Mouse (Mus musculus) hindlimb bud, embryonic 11.5 days (tissue): ENCODE measurements around the gene Uox.

Source experiments
- DNase-seq: peaks from one replicate; pipeline ENCODE4 v3.0.0-alpha.2; 2012; ENCODE audit warnings: low read depth, low spot score; ENCODE audit errors: extremely low spot score

Uox gene

DNA sequence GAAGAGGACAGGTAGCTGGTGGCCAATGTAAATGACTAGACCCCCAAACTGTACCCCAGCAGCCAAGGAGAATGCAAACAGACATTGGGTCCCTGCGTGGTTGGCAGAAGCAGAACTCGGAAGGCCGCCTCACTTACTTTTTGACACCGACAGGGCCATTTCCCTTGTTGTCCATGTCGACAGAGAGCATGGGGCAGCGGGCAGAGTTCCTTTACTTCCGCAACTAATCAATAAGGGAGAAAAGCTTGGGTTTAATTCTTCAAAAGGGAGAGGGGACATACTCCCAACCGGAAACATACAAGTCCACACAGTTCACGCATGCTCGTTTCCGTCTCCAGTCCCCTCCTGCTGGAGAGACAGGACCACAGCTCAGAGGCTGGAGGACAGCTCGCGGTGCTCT is 110.4 kb downstream of the Uox start:
- DNase-seq: no peak

DNA sequence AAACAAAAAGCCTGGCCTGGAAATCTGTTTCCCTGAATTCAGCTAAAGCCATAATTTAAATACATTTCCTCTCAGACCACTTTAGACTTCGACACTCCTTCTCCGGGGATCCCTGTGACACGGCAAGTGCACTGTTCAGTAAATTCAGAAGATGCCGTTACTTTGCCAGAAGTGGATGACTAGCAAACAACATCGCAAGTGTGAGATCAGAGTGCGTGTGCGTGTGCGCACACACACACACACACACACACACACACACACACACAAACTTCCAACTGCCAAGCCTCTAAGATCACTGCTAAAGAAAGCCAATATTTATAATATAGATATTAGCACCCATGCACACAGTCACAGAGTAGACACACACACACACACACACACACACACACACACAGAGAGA is 111.5 kb downstream of the Uox start:
- DNase-seq: no peak
